Mouse (Mus musculus): ENCODE data around the gene 1500011B03Rik.

DNA sequence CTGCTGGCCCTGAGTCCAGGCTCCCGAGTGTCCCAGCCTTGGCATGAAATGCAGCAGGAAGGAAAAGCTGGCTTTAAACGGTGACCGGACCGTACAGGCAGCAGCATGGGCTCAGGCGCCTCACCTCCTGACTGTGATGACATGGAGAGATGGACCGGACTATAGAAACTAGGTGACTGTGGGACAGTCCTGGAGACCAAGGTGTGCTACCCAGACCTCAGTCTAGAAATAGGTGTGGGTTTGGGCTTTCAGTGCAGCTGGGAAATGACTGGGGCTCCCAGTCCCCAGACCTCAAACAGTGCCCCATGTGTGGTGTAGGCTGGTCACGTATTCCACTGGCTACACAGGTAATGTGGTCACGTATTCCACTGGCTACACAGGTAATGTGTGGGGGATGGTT, 16.6 kb downstream of the 1500011B03Rik start:
- no peak for TF ChIP-seq CTCF (IDR thresholded peaks at IDR 0.05; ENCODE audit: borderline replicate concordance, control insufficient read depth, extremely low read depth, insufficient read depth, low read length, poor library complexity)
- no peak for TF ChIP-seq POLR2A (IDR thresholded peaks at IDR 0.05; ENCODE audit: control insufficient read depth, extremely low read depth, insufficient read depth, low read length, poor library complexity)
